Mouse (Mus musculus): ENCODE measurements at regions not wholly inside any gene's neighbourhood (a gene's known extent, or its start where the extent isn't known, plus 50 kb on each side); places are given as distances from the start of the nearest gene placed in this dataset.

DNA sequence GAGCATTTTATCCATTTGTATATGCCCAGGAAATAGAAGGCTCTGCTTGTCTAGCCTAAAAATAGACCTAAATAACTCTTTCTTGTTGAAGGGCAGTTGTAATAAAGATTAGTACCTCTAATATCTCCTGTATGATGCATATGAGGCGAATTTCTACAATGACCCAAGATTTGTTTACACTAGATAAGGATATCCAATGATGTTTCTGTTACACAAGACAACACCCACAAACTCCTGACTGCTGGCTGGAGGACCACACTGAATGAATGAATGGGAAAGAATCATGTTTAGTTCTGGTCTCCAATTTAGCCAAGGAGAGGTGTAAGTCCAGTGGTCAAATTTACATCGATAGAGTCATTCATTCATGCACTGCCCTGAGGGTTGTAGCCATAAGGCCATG lies 118.3 kb downstream of the Dact1 start:
- intact Hi-C loops (cut with DNase I) = no loop called here
- no peak for DNase-seq

DNA sequence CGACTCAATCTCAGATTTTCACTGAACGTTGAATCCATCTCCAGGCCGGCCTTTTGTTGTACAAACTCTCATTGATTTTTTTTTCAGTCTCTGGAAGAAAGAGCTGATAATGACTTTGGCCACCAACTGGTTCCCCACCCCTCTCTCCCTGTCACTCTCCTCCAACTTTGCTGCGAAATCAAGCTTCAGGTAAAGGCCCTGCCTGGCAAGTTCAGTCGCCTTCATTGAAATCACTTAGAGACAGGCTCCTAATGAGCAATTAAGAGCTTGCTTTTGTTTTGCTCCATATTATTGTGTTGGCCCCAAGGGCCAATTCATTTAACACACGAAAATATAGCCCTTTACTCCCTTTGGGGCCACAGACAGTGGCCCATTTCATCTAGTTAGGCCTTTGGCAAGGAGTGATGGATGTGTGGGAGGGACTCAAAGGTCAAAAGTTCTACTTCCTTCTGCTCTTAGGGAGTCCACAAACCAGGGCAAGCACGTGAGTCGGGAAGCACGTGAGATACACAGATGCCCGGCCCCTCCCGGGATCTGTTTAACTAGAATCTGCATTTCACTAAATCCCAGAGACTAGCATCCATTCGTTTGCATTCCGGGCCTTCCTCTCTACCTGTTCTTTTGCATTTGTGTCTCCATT lies 120.0 kb downstream of the Dact1 start:
- DNase-seq = no peak
- intact Hi-C loops (cut with DNase I) = no loop called here

DNA sequence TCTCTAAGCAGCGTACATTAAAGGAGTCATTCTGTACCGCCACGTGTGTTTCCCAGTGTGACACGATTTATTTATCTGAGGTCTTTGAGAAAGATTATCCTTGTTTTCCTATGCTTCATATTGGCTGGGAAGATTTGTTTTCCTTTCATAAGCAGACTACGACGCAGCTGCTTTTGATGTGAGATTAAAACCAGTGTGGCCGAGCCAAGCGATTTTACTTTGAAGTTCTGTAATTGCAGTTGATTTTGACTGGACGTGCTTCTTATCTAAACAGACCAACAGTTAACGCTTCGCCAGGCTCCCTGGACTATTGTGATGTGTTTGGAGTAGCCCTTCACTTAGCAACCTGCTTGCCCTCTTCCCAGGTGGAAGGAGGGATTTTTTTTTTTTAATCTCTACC lies 120.6 kb downstream of the Dact1 start:
- intact Hi-C loops (cut with DNase I) = no loop called here
- no peak for DNase-seq

DNA sequence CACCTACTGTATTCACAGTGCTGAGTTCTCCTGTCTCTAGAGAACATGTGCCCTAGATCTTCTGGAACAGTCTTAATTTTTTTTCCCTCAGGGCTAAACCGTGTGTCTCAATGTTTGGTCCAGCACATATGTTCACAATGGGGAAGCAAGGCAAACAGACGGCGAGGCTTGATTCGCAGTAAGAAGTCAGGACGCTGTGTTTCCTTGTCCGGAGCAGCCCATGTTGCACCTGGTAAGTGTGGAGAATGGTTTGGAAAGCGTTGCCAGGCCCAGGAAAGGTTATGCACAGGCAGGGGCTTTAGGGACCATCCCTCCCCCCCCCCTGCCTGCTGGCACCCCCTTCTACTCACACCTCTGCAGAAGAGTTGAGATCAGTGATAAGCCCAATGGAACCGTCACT lies 121.4 kb downstream of the Dact1 start:
- intact Hi-C loops (cut with DNase I) = no loop called here
- DNase-seq = no peak

DNA sequence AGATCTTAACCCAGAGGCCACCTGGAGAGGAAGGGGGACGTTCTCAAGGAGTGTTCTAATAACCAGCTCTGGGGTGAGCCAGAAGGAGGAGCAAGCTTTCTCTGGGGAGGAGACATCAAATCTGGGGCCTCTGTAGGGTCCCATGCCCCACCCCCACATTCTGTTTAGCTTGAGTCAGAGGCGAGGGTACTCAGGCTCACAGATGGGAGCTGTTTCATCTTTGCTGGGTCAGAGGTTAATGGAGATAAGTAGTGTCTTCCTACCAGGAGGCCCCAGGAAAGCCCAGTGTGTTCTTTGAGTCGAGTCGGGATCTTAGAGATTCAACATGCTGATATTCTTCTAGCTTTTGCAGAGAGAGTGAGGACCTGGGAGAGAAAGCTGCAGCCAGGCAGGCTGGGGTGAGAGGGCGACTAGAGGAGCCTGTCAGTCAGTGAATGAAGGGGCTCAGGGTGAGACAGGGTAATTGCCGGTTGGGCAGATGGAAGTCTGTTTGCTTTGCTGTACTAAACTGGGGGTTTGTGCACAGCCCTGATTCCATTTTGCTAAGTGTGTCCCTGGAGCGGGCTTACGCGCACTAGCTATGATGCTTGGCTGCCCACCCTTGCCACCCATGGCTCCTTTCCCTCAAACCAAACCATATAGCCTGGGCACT lies 124.0 kb downstream of the Dact1 start:
- intact Hi-C loops (cut with DNase I) = no loop called here
- DNase-seq = no peak

DNA sequence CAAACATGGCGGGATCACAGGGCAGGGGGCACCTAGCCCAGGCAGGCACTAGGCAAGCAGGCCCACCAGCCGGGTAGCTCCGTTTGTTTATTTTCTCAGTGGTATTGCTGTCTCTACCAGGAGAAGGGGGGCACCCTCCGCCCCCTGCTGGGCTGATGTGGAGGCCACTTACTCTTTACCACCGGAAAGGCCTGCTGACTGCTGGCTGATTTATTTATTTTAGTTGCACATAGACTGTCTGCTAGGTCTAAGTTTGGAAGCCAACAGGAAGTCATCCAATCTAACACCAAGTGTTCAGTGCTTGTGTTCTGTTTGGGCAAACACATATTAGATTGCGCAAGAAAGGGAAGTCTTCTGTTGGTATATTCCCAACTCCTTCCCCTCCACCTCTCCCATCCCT lies 128.6 kb downstream of the Dact1 start:
- peak in 1 of 2 experiments; percentile 23 for DNase-seq
- intact Hi-C loops (cut with DNase I) = loop anchor here (5.0 kb wide), 1 partner anchor 126 kb away; no protein-coding TSS in a partner anchor

DNA sequence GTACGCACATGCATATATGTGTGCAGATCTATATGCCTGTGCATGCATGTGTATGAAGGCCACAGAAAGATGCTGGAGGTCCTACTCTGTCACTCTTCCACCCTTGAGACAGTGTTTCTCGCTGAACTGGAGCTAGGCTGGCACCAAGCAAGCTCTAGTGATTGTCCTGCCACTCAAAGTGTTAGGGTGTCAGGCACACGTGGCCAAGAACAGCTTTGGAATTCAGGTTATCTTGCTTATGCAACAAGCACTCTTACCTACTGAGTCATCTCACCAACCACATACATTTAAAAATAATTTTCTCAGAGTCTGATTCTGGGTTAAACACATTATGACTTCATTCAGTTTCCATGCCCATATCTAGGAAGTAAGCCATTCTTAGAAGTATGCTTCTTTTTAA lies 131.2 kb downstream of the Dact1 start:
- intact Hi-C loops (cut with DNase I) = loop anchor here (10.0 kb wide), 1 partner anchor 184 kb away; no protein-coding TSS in a partner anchor
- DNase-seq = no peak

DNA sequence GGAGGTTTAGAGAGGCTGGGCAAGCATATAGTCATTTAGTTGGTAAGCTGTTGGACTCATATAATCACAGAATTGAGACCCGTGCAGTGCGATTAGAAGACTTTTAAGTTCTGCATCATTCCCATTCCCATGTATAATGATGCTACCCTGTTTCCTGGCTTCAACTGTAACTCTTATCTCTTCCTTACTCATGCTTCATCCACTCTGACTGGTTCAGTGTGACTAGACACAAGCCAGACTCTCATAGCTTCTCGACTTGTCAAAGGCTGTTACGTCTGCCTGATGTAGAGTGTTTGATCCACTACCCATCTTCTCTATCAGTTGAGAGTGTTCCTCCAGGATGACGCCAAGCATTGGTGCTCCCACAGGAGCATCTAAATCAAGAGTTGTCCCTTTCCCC lies 131.6 kb downstream of the Dact1 start:
- no peak for DNase-seq
- intact Hi-C loops (cut with DNase I) = loop anchor here (10.0 kb wide), 1 partner anchor 184 kb away; no protein-coding TSS in a partner anchor

DNA sequence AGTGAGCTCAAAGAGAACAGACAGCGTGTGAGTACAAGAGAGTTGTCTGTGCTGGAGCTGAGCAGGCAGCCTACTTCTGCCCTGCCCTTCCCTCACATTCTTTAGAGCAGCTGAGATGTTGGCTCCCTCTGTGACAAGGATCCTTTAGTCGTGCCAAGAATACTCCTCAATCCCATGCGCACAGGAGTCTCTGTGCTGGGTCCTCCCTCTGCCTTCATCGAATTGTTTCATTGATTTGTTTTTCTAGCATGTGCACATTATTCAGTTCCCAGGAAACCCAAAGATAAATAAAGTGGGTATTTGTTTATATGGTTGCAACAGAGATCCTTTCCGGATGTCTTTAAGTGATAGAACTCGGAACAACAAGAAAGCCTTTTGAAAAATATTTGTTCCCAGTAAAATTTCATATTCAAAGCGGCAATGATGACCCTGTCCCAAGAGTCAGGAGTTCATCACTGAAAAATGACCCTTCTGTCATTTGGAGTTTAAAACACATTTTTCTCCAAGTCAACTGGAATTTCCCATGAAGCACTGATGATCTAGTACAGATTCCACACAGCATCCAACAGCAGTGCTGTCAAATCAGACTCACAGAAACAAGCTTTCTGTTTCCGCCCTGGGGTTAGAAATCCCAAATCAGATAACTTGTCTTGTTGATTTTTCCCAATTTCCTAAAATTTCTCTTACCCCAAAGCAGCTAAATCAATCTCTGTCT lies 136.7 kb downstream of the Dact1 start:
- peak in 1 of 2 experiments; percentile 9 for DNase-seq

DNA sequence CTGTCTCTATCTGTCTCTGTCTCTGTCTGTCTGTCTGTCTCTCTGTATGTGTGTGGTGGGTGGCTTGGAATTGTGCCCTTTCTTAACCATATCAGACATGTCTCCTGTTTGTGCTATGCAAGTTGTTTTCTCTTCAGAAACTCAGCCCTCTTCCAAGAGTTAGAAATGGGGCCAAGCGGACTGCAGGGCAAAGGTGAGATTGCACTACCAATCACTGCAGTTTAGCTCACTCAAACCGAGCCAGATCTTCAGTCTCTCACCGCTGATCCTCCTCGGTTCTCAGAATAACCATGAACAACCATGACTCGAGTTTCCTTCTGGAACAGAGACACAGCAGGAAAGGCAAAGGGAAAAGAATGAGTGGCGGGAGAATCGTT lies 137.2 kb downstream of the Dact1 start:
- peak in 1 of 2 experiments; percentile 15 for DNase-seq
- intact Hi-C loops (cut with DNase I) = loop anchor here (10.0 kb wide), 1 partner anchor 178 kb away; no protein-coding TSS in a partner anchor

More for the DNA sequence above, 136.7 kb downstream of the Dact1 start:
- intact Hi-C loops (cut with DNase I) = loop anchor here (10.0 kb wide), 1 partner anchor 178 kb away; no protein-coding TSS in a partner anchor

DNA sequence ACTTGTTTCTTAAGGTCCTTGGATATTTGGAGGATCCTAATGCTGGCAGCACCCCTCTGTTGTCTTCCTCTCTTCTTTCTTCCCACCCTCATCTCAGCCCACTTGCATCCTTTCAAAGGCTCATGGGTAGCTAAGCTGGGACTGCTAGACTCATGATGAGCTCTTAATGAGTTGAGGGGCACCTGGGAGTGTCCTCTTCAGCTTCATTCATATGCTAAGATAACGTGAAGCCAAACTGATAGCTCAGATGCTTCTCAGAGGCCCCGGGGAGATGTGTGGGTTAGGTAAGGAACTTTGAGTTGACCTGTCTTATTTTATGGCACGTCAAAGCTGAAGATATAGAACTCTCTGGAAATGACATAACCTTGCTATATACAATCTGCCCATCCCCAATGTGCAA lies 139.3 kb downstream of the Dact1 start:
- intact Hi-C loops (cut with DNase I) = loop anchor here (10.0 kb wide), 1 partner anchor 176 kb away; no protein-coding TSS in a partner anchor
- no peak for DNase-seq

DNA sequence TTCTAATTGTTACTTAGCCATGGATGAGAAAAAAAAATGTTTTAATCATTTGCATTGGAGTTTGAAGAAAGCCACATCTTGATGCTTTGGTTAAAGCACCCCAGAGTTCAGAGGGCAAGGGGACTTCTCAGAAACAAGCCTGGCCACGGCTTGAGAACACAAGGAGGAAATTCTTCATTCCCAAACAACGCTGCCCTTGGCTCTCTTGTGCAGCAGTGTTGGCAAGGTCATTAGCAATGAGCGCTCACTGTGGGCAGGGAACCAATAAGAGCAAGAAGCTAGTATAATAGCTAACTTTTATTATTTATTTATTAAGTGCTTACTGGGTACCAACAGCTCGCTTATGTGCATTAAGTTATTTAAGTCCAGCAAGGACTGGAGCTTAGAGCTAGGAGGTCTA lies 140.4 kb downstream of the Dact1 start:
- intact Hi-C loops (cut with DNase I) = no loop called here
- DNase-seq = peak in 1 of 2 experiments; percentile 18

DNA sequence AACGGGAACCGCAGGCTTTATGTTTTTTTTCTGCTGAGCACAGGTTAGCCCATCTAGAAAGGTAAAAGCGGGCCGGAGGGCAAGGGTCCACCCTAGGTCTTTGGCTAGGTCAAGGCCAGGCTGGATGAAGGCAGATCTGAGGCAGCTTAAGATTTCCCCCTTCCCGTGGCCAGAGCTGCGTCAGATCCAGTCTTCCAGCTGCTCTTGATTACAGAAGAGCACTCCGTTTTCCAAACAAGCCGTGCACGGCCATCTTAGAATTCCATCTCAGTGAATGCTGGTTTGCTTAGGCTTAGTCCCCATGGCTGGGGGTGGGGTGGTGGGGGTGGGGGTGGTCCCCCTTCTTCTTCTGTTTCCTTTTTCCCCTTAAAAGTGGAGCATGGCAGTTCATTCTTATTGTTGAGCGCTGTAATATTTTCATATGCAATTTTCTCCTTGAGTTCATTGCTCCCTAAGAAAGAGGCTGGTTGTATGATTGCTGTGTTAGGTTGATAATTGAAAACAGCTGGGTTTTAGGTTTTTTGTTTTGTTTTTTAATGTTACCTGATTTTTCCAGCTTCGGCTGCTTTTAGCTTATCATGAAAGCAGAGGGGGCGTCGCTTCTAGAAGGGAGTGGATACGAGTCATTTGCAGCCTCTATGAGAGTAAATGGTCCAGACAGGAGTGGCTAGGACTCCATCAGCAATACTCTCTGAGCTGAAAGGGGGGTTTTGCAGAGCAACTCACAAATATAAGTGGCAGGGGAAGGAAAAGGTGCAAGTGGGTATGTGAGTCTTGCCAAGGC lies 141.2 kb downstream of the Dact1 start:
- peak in 1 of 2 experiments; percentile 14 for DNase-seq
- intact Hi-C loops (cut with DNase I) = no loop called here

DNA sequence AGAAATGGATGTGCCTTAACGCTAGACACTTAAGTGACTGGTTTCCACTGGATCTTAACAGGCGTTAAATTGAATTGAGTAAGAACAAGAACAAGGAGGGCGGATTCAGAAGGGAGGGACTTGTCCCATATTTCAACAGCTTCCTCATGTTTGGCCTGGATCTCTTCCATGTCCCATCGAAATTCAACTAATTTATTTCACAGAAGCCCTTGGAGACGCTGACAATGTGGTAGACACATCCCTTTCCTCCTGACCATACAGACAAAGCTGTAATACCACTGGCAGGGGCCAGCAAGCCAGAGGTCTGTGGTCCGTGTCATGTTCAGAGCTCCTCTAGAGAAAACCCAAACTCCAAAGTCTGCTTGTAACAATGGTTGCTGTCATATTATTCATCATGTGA lies 147.2 kb downstream of the Dact1 start:
- no peak for DNase-seq
- intact Hi-C loops (cut with DNase I) = no loop called here

DNA sequence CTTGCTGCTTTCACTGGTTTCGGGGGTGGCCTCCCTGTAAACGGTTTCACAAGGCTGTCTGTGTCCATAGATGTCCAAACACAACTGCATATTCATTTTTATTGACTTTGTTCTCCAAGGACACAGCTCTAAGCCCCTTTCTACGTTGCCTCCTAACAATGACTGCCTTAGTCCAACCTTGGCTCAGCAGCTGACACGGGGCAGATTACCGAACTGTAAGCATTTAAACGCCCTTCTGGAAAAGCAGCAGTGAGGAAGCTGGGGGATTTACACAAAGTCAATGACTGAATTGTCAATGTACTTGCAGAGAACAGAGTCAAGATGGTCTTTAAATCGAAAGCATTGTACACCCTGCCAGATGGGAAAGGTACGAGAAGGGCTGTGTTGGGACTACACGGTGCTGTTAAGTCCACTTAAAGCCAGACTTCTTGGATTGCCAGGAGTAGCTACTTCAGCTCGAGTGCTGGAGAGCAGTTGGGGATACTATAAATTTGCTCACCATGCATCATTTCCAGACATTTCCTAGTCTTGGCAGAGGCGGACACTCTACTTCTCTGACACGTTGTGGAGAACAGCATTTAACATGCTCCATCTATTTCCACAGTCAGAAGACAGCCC lies 149.0 kb downstream of the Dact1 start:
- intact Hi-C loops (cut with DNase I) = no loop called here

DNA sequence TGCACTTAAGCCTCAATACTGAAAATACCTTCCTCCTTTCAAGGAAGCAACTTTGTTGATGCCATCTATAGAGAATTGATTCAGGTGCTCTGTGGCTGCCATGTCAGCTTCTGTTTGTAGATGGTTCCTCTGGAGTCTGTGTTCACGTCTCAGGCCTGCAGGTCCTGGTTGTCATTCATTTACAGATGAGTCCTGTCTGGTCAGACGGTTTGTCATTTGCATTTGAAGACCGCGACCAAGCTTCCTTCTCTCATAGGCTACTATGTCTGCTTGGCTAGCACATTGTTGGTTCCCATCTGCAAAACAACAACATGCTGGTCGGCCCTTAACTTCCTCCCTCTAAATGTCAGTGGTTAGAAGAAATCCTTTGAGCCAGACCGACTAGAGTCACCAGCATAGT lies 151.0 kb downstream of the Dact1 start:
- intact Hi-C loops (cut with DNase I) = no loop called here
- DNase-seq = no peak

More for the DNA sequence above, 149.0 kb downstream of the Dact1 start:
- no peak for DNase-seq

DNA sequence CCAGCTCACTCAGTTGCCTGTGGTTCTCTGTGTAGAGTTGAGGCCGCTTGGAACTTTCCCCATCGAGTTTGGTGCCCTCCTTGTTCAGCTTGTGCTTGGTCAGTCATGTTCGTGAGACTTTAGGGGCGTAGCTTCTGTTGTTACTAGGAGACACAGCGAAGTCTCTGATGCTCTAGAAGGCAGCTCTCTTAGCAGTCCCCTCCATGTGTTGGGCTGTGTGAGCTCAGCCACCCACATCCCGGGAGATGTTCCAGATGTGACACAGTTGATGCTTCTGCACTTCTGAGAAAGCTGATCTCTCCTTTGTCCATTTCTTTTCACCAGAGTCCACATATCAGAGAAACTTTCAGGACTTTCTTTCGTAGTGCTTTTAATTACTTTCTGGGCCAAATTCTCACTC lies 158.1 kb downstream of the Dact1 start:
- intact Hi-C loops (cut with DNase I) = no loop called here
- no peak for DNase-seq

DNA sequence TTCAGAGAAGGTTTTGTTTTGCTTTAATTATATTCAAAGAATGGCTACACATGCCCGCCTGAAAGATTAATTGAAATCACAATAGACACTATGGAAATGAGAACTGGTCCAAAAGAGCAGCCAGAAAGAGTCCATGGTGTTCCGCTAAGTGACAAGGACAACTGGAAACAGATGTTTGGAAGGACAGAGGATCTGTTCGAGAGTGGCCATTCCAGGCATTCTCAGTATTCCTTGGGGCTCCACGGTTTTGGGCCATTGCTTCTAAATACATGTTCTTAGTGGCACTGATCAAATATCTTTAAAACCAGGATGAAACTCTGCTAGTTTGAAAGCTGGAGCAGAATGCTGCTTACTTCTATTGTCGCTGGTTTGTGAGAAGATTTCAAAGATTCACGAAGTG lies 158.6 kb downstream of the Dact1 start:
- DNase-seq = peak in 1 of 2 experiments; percentile 17
- intact Hi-C loops (cut with DNase I) = no loop called here

DNA sequence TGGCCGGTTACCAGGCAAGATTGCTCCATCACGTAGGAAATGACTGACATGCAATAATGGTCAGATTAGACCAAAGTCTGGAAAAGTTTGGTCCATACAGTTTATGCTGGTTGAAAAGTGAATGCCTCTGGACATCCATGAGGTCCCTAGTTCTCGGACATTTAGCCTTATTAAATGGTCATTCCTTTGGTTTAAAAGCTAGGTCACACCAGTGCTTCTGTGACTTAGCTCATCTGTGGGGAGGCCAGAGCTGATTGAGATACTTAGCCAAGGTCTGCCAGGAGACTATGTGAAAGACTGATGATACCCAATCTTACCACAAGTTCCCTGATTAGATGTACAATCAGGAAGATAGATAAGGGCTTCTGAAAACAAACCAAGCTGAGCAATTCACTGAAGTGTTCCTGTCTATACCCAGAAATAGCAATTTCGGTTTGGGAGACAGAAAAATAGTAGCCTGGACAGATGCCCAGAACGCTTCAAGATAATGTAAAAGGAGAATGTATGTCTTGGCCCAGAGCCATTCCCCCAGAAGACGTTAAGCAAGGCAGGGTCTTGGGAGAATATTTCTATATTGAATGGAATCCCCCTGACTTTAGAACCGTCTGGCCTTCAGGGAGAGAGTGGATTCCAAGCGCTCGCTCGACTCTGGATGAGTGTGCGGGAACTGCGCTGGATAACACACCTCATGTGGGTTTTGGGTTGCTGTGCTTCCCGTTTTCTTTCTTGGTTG lies 161.5 kb downstream of the Dact1 start:
- DNase-seq = no peak
- intact Hi-C loops (cut with DNase I) = no loop called here

DNA sequence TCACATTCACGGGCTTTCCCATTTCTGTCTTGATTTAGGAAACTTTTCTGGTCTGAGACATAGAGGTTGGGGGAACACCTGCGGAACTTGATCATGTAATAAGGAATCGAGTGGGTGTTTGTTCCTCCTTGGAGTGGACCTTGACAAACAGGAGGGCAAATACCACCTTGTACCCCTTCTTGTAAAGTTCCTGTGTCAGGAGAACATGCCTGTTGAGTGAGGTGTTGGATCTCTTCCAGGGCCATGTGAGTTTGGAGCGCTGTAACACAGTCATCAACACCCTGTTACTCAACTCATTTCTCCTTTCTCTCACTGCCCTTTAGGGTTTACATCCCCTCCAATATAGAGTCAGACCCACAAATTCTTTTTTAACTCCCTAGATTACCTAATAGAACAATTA lies 162.0 kb downstream of the Dact1 start:
- intact Hi-C loops (cut with DNase I) = no loop called here
- no peak for DNase-seq
